In the genomic region with DNA sequence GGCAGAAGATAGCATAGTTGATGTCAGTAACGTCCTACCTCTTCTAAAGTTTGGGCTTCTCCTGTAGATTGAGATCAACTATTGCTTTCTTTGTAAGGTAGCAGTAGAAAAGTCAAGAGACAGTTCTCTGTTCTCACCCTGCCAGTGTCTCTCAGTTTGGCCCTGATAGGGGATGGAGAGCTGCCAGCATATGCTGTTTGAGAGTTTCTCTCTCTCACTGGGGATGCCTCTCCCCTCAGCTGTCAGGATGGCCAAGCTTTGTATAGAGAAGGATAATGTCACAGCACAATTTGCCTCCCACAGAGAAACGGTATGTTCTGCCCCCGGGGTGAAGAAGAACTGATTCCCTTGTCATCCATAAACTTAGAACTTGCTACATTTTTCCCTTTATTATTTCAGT, we compare ENCODE assay signal across 21 mouse cellular contexts. TPM values are rescaled to one million over a fixed set of nuclear protein-coding genes. Genes with fewer than 3 reads are reported as not detected.
A peak's percentile ranks its signal among the peaks of the same experiment; 100 is the strongest.
DNase-seq lines count a peak whose midpoint lies in the region; ATAC-seq lines count a peak whose summit lies in the region.
"Had no signal": no experiment of that assay in that cellular context is flagged by ENCODE, and none has a peak within 500 bp of the region (broad histone marks: within the 10 kb centered on the region; RNA-seq: fewer than 3 reads in every experiment).

No protein-coding gene starts in this region.

- H3K4me3 ChIP-seq in forebrain, embryonic 14.5 days (ENCODE audit: low read depth, low read length) = no peak overlapping the region
- H3K4me3 ChIP-seq in forebrain, embryonic 10.5 days = no peak overlapping the region
- peak overlapping the region; percentile 66; the same call in 1 of the 2 replicates for H3K4me3 ChIP-seq in neural tube, embryonic 13.5 days
- peak overlapping the region; percentile 56 for H3K4me3 ChIP-seq in forebrain, embryonic 16.5 days (replicated peaks; ENCODE audit: low read length)
- H3K4me3 ChIP-seq in neural tube, embryonic 15.5 days (replicated peaks) = peak overlapping the region; percentile 72; the same call in 1 of the 2 replicates
- H3K4me3 ChIP-seq: heart, embryonic 13.5 days; layer of hippocampus, adult 2 months; liver, embryonic 13.5 days had no signal

- DNase-seq in forebrain, embryonic 14.5 days (ENCODE audit: low spot score) = no peak
- no peak for DNase-seq in forebrain, embryonic 10.5 days (ENCODE audit: extremely low spot score, low spot score)
- no peak for DNase-seq in neural tube, embryonic 10.5 days (ENCODE audit: extremely low spot score, low spot score)
- no peak for DNase-seq in heart, postnatal 25 days (ENCODE audit: low spot score)
- no peak for DNase-seq in MN1 (ENCODE audit: low spot score)
- DNase-seq: adrenal gland, adult 2 months; heart, adult 11 months; heart, postnatal 4 days; liver, embryonic 13.5 days; retina, postnatal 1 day; right cerebral cortex, postnatal 4 days had no signal

- peaks cover 4% of the 10 kb centered on the region for H3K4me1 ChIP-seq in forebrain, embryonic 14.5 days (ENCODE audit: control insufficient read depth, insufficient read depth, low read length)
- H3K4me1 ChIP-seq in forebrain, embryonic 10.5 days = peaks cover 21% of the 10 kb centered on the region
- peaks cover 48% of the 10 kb centered on the region for H3K4me1 ChIP-seq in neural tube, embryonic 13.5 days (replicated peaks)
- peaks cover 30% of the 10 kb centered on the region for H3K4me1 ChIP-seq in forebrain, embryonic 16.5 days (replicated peaks; ENCODE audit: control insufficient read depth, insufficient read depth, low read length)
- peaks cover 52% of the 10 kb centered on the region for H3K4me1 ChIP-seq in neural tube, embryonic 15.5 days
- H3K4me1 ChIP-seq: liver, embryonic 13.5 days had no signal

- H3K9me3 ChIP-seq in forebrain, embryonic 14.5 days (replicated peaks; ENCODE audit: control insufficient read depth, low read length) = no peaks in the 10 kb centered on the region
- H3K9me3 ChIP-seq in forebrain, embryonic 10.5 days = no peaks in the 10 kb centered on the region
- H3K9me3 ChIP-seq in neural tube, embryonic 13.5 days = no peaks in the 10 kb centered on the region
- H3K9me3 ChIP-seq in forebrain, embryonic 16.5 days (ENCODE audit: control insufficient read depth, low read length) = no peaks in the 10 kb centered on the region
- no peaks in the 10 kb centered on the region for H3K9me3 ChIP-seq in neural tube, embryonic 15.5 days (replicated peaks)
- H3K9me3 ChIP-seq: heart, embryonic 13.5 days; liver, embryonic 13.5 days had no signal

- H3K27me3 ChIP-seq in forebrain, embryonic 14.5 days (replicated peaks; ENCODE audit: control insufficient read depth, insufficient read depth, low read length) = peaks cover 15% of the 10 kb centered on the region; the same call in 1 of the 2 replicates
- H3K27me3 ChIP-seq in forebrain, embryonic 10.5 days (ENCODE audit: poor library complexity, severe bottlenecking) = peaks cover 91% of the 10 kb centered on the region
- H3K27me3 ChIP-seq in neural tube, embryonic 13.5 days = peaks cover 42% of the 10 kb centered on the region
- peaks cover 6% of the 10 kb centered on the region; the same call in 1 of the 2 replicates for H3K27me3 ChIP-seq in forebrain, embryonic 16.5 days (replicated peaks; ENCODE audit: control insufficient read depth, insufficient read depth, low read length)
- peaks cover 14% of the 10 kb centered on the region; the same call in 1 of the 2 replicates for H3K27me3 ChIP-seq in neural tube, embryonic 15.5 days (replicated peaks)

- no peak overlapping the region for H3K9ac ChIP-seq in forebrain, embryonic 14.5 days (ENCODE audit: low read length)
- no peak overlapping the region for H3K9ac ChIP-seq in neural tube, embryonic 13.5 days
- H3K9ac ChIP-seq in forebrain, embryonic 16.5 days (replicated peaks; ENCODE audit: low read depth, low read length) = no peak overlapping the region
- no peak overlapping the region for H3K9ac ChIP-seq in neural tube, embryonic 15.5 days (replicated peaks)
- H3K9ac ChIP-seq: heart, embryonic 13.5 days; liver, embryonic 13.5 days had no signal

- H3K36me3 ChIP-seq in forebrain, embryonic 14.5 days (ENCODE audit: control insufficient read depth, insufficient read depth, low read length) = no peaks in the 10 kb centered on the region
- no peaks in the 10 kb centered on the region for H3K36me3 ChIP-seq in forebrain, embryonic 10.5 days (replicated peaks)
- H3K36me3 ChIP-seq in neural tube, embryonic 13.5 days = no peaks in the 10 kb centered on the region
- no peaks in the 10 kb centered on the region for H3K36me3 ChIP-seq in forebrain, embryonic 16.5 days (ENCODE audit: control insufficient read depth, insufficient read depth)
- H3K36me3 ChIP-seq in neural tube, embryonic 15.5 days = no peaks in the 10 kb centered on the region
- H3K36me3 ChIP-seq: heart, embryonic 13.5 days; liver, embryonic 13.5 days had no signal

- WGBS in forebrain, embryonic 14.5 days = 52% methylated on average over 3 of the region's 3 CpGs
- 51% methylated on average over 3 of the region's 3 CpGs for WGBS in forebrain, embryonic 10.5 days
- 47% methylated on average over 3 of the region's 3 CpGs for WGBS in neural tube, embryonic 13.5 days
- WGBS in forebrain, embryonic 16.5 days = 56% methylated on average over 3 of the region's 3 CpGs
- 36% methylated on average over 3 of the region's 3 CpGs for WGBS in neural tube, embryonic 15.5 days

- H3K4me2 ChIP-seq in forebrain, embryonic 14.5 days (ENCODE audit: low read length) = peak overlapping the region; percentile 82
- H3K4me2 ChIP-seq in neural tube, embryonic 13.5 days = peak overlapping the region; percentile 74
- peak overlapping the region; percentile 61 for H3K4me2 ChIP-seq in forebrain, embryonic 16.5 days (ENCODE audit: low read length)
- H3K4me2 ChIP-seq in neural tube, embryonic 15.5 days = peak overlapping the region; percentile 73
- H3K4me2 ChIP-seq: heart, embryonic 13.5 days; liver, embryonic 13.5 days had no signal

- no peak overlapping the region for H3K27ac ChIP-seq in forebrain, embryonic 14.5 days (ENCODE audit: low read depth, low read length)
- no peak overlapping the region for H3K27ac ChIP-seq in forebrain, embryonic 10.5 days
- H3K27ac ChIP-seq in neural tube, embryonic 13.5 days (replicated peaks) = no peak overlapping the region
- H3K27ac ChIP-seq in forebrain, embryonic 16.5 days (ENCODE audit: low read length) = no peak overlapping the region
- no peak overlapping the region for H3K27ac ChIP-seq in neural tube, embryonic 15.5 days (replicated peaks)
- H3K27ac ChIP-seq: heart, embryonic 13.5 days; kidney, postnatal 0 days; layer of hippocampus, adult 2 months; liver, embryonic 13.5 days had no signal

- intact Hi-C loops in heart, postnatal 25 days (cut with DNase I) = no loop called here

- no peak for ATAC-seq in forebrain, embryonic 14.5 days
- no peak for ATAC-seq in neural tube, embryonic 13.5 days (ENCODE audit: low read depth)
- no peak for ATAC-seq in forebrain, embryonic 16.5 days
- no peak for ATAC-seq in neural tube, embryonic 15.5 days (ENCODE audit: low FRiP score)
- ATAC-seq: intestine, postnatal 0 days had no signal

RNA-seq across cellular contexts. Expression of a gene that starts 6.4 kb away (rescaled TPM):
- 31.0 and 43.8 TPM in 2 replicates for polyA plus RNA-seq in forebrain, embryonic 14.5 days (2014; fragmentation: Nextera tagmentation; extraction: Ambion mirVana)
- polyA plus RNA-seq in forebrain, embryonic 10.5 days (2016; fragmentation: Nextera tagmentation; extraction: Ambion mirVana) = 2.5 and 3.0 TPM in 2 replicates
- polyA plus RNA-seq in neural tube, embryonic 13.5 days (2015; fragmentation: Nextera tagmentation; extraction: Ambion mirVana) = 25.9 and 26.8 TPM in 2 replicates
- 48.8 and 62.7 TPM in 2 replicates for polyA plus RNA-seq in forebrain, embryonic 16.5 days (2015; fragmentation: Nextera tagmentation; extraction: Ambion mirVana)
- polyA plus RNA-seq in neural tube, embryonic 15.5 days (2015; fragmentation: Nextera tagmentation; extraction: Ambion mirVana) = 38.3 and 43.7 TPM in 2 replicates
- total RNA-seq in heart, postnatal 25 days (2021) = under 1 TPM; 0.64 to 0.83 TPM
- total RNA-seq: CH12.LX; monocyte, adult 5-6 weeks; neutrophil, adult 5-6 weeks had no signal

Comparison
In these comparisons a context has a peak if more than half of its experiments do, and no peak if none do; other contexts are left out.
1. H3K4me3 ChIP-seq: peak in neural tube, embryonic 13.5 days (single experiment), forebrain, embryonic 16.5 days (single experiment) and neural tube, embryonic 15.5 days (single experiment); none in forebrain, embryonic 14.5 days (single experiment) and forebrain, embryonic 10.5 days (single experiment).
2. Peak in every context shown above with its lines, with median percentiles within 50 percentile points of each other: H3K4me2 ChIP-seq.